Mouse (Mus musculus): ENCODE measurements around the gene Timm8a2. TPM values are rescaled to one million over a fixed set of nuclear protein-coding genes. Genes with fewer than 3 reads are reported as not detected.

The Timm8a2 gene
- polyA plus RNA-seq, 1 experiment from 2014 or later, result not detected

- ATAC-seq (ENCODE audit: insufficient number of reproducible peaks, insufficient read depth, low FRiP score, low TSS enrichment), result no peak
- WGBS, result 58% methylated on average over 13 of the region's 13 CpGs
- Histone ChIP-seq H3K4me1 (no peaks in the 10 kb centered on the region), H3K36me3 (peaks cover 24% of the 10 kb centered on the region; the same call in 1 of the 2 replicates), H3K4me3 (no peak overlapping the region), H3K9ac (no peak overlapping the region), H3K9me3 (no peaks in the 10 kb centered on the region), H3K4me2 (replicated peaks) (no peak overlapping the region), H3K27me3 (no peaks in the 10 kb centered on the region), H3K27ac (no peak overlapping the region)
Measured at GRCm38 (mm10) chr14:122012814-122013213, 21.7 kb upstream of the Timm8a2 start.

DNA sequence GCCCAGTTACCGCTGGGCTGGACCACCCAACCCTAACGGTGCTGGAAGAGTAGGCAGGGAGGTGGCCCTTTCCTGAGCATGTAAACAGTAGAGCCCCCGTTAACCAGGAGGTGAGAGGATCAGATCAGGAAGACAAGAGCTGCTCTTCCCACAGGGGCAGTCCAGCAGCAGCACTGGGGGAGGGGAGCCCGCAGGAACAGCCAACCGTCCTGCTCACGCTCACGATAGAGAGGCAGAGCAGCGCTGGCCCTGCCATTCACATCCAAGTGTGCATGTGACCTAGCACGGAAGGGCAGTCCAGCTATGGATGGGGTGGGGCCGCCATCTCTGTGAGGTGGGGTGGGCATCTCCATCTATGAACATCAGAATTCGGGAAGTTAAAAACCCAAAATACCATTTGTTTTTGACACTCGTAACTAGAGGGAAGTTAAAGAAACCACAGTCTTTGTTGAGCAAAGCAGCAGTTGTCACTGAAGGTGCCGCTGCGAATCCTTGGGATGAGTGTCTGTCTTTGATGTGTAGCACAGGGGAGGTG is 21.0 kb upstream of the Timm8a2 start:
- no peak overlapping the region for H3K4me3 ChIP-seq
- H3K27me3 ChIP-seq, result no peaks in the 10 kb centered on the region
- no peak overlapping the region for H3K4me2 ChIP-seq (replicated peaks)
- H3K4me1 ChIP-seq, result no peaks in the 10 kb centered on the region
- 85% methylated on average over 14 of the region's 14 CpGs for WGBS
- H3K9me3 ChIP-seq, result no peaks in the 10 kb centered on the region
- no peak overlapping the region for H3K9ac ChIP-seq
- H3K27ac ChIP-seq, result no peak overlapping the region
- no peak for ATAC-seq (ENCODE audit: insufficient number of reproducible peaks, insufficient read depth, low FRiP score, low TSS enrichment)
- peaks cover 24% of the 10 kb centered on the region; the same call in 1 of the 2 replicates for H3K36me3 ChIP-seq

GRCm38 (mm10) chr14:122017958-122018357 is 16.5 kb upstream of the Timm8a2 start:
- ATAC-seq (ENCODE audit: insufficient number of reproducible peaks, insufficient read depth, low FRiP score, low TSS enrichment), result no peak
- WGBS, result 56% methylated on average over 2 of the region's 2 CpGs
- peaks cover 14% of the 10 kb centered on the region; the same call in 1 of the 2 replicates for H3K36me3 ChIP-seq

GRCm38 (mm10) chr14:122019389-122019788 is 15.1 kb upstream of the Timm8a2 start:
- Histone ChIP-seq H3K27ac (no peak overlapping the region), H3K4me1 (no peaks in the 10 kb centered on the region), H3K27me3 (no peaks in the 10 kb centered on the region), H3K36me3 (peaks cover 14% of the 10 kb centered on the region; the same call in 1 of the 2 replicates), H3K9ac (no peak overlapping the region), H3K4me2 (replicated peaks) (no peak overlapping the region), H3K9me3 (no peaks in the 10 kb centered on the region), H3K4me3 (no peak overlapping the region)
- ATAC-seq (ENCODE audit: insufficient number of reproducible peaks, insufficient read depth, low FRiP score, low TSS enrichment), result no peak
- WGBS, result 88% methylated on average over 2 of the region's 2 CpGs

More at GRCm38 (mm10) chr14:122017958-122018357, 16.5 kb upstream of the Timm8a2 start:
- Histone ChIP-seq H3K27me3 (no peaks in the 10 kb centered on the region), H3K9me3 (no peaks in the 10 kb centered on the region), H3K4me1 (no peaks in the 10 kb centered on the region), H3K27ac (no peak overlapping the region), H3K9ac (no peak overlapping the region), H3K4me3 (no peak overlapping the region), H3K4me2 (replicated peaks) (no peak overlapping the region)

DNA sequence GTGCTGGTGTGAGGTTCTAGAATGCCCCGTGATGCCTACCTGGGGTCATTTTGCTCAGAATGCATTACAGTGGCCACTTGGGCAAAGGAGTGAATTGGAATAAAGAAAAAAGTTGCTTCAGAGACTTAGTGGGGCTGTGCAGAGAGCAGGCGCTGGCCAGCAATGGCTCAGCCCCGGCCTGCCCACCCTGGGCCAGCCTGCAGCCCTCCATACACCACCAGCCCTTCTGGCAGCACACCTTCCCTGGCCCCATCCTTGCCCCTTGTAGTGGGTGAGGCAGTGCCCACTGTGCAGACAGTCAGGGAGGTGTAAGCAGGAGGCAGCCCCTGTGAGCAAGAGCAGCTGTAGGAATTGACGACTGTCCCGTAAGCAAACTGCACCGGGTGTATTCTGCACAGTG is 13.9 kb upstream of the Timm8a2 start:
- H3K4me1 ChIP-seq, result no peaks in the 10 kb centered on the region
- H3K36me3 ChIP-seq, result peaks cover 14% of the 10 kb centered on the region; the same call in 1 of the 2 replicates
- no peak overlapping the region for H3K4me2 ChIP-seq (replicated peaks)
- no peak overlapping the region for H3K4me3 ChIP-seq
- no peak overlapping the region for H3K9ac ChIP-seq
- 93% methylated on average over 6 of the region's 6 CpGs for WGBS
- ATAC-seq (ENCODE audit: insufficient number of reproducible peaks, insufficient read depth, low FRiP score, low TSS enrichment), result no peak
- no peaks in the 10 kb centered on the region for H3K27me3 ChIP-seq
- no peaks in the 10 kb centered on the region for H3K9me3 ChIP-seq
- no peak overlapping the region for H3K27ac ChIP-seq

GRCm38 (mm10) chr14:122023054-122023453 is 11.4 kb upstream of the Timm8a2 start:
- H3K9me3 ChIP-seq, result no peaks in the 10 kb centered on the region
- H3K4me3 ChIP-seq, result no peak overlapping the region
- H3K27me3 ChIP-seq, result no peaks in the 10 kb centered on the region
- peaks cover 14% of the 10 kb centered on the region; the same call in 1 of the 2 replicates for H3K36me3 ChIP-seq
- no peak for ATAC-seq (ENCODE audit: insufficient number of reproducible peaks, insufficient read depth, low FRiP score, low TSS enrichment)
- H3K4me1 ChIP-seq, result no peaks in the 10 kb centered on the region
- H3K9ac ChIP-seq, result no peak overlapping the region
- 91% methylated on average over 1 of the region's 1 CpGs for WGBS
- H3K4me2 ChIP-seq (replicated peaks), result no peak overlapping the region
- no peak overlapping the region for H3K27ac ChIP-seq

DNA sequence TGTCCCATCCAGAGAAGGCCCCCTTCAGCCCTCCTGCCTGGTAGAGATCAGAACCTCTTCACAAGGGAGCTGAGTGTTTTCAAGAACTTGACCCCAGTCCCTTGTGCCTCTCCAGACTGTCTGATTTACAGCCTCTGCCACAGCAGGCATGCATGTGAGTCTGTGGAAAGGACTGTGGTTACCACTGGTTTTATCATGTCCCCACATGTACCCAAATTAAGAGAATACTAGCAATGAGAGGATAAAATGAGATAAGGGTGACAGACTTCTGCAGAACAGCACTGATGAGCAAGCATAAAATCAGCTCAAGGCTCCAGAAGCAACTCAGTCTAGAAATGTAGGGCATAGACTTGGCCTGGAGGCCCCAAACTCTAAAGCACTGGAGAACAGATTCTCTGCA is 10.5 kb upstream of the Timm8a2 start:
- H3K9me3 ChIP-seq, result no peaks in the 10 kb centered on the region
- no peak for ATAC-seq (ENCODE audit: insufficient number of reproducible peaks, insufficient read depth, low FRiP score, low TSS enrichment)
- H3K4me2 ChIP-seq (replicated peaks), result no peak overlapping the region
- H3K9ac ChIP-seq, result no peak overlapping the region
- H3K4me3 ChIP-seq, result no peak overlapping the region
- H3K27ac ChIP-seq, result no peak overlapping the region
- H3K27me3 ChIP-seq, result no peaks in the 10 kb centered on the region
- no peaks in the 10 kb centered on the region for H3K4me1 ChIP-seq
- peaks cover 14% of the 10 kb centered on the region; the same call in 1 of the 2 replicates for H3K36me3 ChIP-seq

DNA sequence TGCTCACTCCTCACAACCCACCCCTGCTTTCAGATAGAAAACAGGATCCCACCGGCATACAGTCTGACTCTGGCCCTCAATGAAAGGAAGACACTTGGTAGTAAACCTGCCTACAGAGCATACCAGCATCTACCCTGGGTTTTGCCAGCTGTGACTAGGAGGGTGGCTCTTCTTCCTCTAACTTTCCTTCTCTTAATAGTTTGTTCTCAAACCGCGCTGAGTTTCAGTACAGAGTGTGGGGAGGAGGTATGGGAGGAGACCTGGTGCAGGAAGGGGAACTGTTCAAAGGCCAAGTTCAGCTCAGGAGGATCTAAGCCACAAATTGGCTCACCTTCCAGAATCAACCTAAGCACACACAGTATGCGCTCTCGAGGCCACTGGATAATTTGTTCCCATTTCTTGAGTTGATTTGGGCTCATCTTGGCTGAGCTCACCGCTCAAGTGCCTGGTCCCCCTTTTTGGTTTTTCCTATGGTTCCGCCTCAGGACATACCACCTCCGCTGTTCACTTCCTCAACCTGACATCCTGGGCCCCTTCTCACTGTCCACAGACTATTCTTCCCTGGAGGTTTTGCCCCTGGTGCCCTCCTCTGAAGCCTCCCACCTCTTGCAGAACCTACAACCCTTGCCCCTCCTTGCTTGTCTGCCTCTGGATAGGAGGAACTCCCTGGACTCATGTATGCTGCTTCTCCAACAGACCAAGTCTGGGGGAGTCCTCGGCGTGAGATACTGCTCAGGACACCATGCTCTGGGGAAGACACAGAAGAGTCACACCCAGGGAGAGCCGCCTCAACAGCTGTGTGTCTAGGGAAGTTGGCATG is 5.3 kb upstream of the Timm8a2 start:
- Histone ChIP-seq H3K36me3 (no peaks in the 10 kb centered on the region), H3K4me3 (no peak overlapping the region), H3K9me3 (no peaks in the 10 kb centered on the region), H3K9ac (no peak overlapping the region), H3K4me2 (replicated peaks) (no peak overlapping the region), H3K4me1 (no peaks in the 10 kb centered on the region), H3K27ac (no peak overlapping the region), H3K27me3 (no peaks in the 10 kb centered on the region)
- WGBS, result 89% methylated on average over 11 of the region's 11 CpGs
- ATAC-seq (ENCODE audit: insufficient number of reproducible peaks, insufficient read depth, low FRiP score, low TSS enrichment), result no peak

GRCm38 (mm10) chr14:122029851-122030250 is 4.6 kb upstream of the Timm8a2 start:
- Histone ChIP-seq H3K4me2 (replicated peaks) (no peak overlapping the region), H3K36me3 (no peaks in the 10 kb centered on the region), H3K27me3 (no peaks in the 10 kb centered on the region), H3K9me3 (no peaks in the 10 kb centered on the region), H3K4me1 (no peaks in the 10 kb centered on the region), H3K27ac (no peak overlapping the region), H3K4me3 (no peak overlapping the region), H3K9ac (no peak overlapping the region)
- WGBS, result 88% methylated on average over 4 of the region's 4 CpGs
- no peak for ATAC-seq (ENCODE audit: insufficient number of reproducible peaks, insufficient read depth, low FRiP score, low TSS enrichment)

GRCm38 (mm10) chr14:122032045-122032444 is 2.4 kb upstream of the Timm8a2 start:
- H3K27me3 ChIP-seq, result no peaks in the 10 kb centered on the region
- H3K4me3 ChIP-seq, result no peak overlapping the region
- 86% methylated on average over 2 of the region's 2 CpGs for WGBS
- no peaks in the 10 kb centered on the region for H3K36me3 ChIP-seq
- no peaks in the 10 kb centered on the region for H3K4me1 ChIP-seq
- no peak for ATAC-seq (ENCODE audit: insufficient number of reproducible peaks, insufficient read depth, low FRiP score, low TSS enrichment)
- H3K9ac ChIP-seq, result no peak overlapping the region
- H3K4me2 ChIP-seq (replicated peaks), result no peak overlapping the region
- no peak overlapping the region for H3K27ac ChIP-seq
- 0 out of 2 replicates have a peak, but pooled peaks cover 2% of the 10 kb centered on the region for H3K9me3 ChIP-seq

DNA sequence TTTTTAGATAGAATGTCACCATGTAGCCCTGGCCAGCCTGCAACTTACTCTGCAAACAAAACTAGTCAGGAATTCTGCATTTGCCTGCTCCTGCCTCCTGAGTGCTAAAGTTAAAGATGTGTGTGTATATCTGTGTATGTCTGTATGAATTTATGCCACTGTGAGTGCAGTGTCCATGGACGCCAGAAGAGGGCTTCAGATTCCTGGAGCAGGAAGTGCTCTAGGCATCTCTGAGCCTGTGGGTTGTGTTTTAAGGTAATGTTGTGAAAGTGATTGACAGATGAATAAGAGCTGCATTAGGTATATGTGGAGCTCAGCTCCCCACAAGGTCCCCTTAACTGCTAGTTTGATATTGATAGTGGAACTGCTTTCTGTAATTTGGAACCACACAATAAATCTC is 707 bp downstream of the Timm8a2 start:
- H3K9me3 ChIP-seq, result 0 out of 2 replicates have a peak, but pooled peaks cover 2% of the 10 kb centered on the region
- no peak for ATAC-seq (ENCODE audit: insufficient number of reproducible peaks, insufficient read depth, low FRiP score, low TSS enrichment)
- no peaks in the 10 kb centered on the region for H3K4me1 ChIP-seq
- no peak overlapping the region for H3K9ac ChIP-seq
- H3K27ac ChIP-seq, result no peak overlapping the region
- 84% methylated on average over 1 of the region's 1 CpGs for WGBS
- no peak overlapping the region for H3K4me3 ChIP-seq
- no peaks in the 10 kb centered on the region for H3K36me3 ChIP-seq
- no peaks in the 10 kb centered on the region for H3K27me3 ChIP-seq
- H3K4me2 ChIP-seq (replicated peaks), result no peak overlapping the region

DNA sequence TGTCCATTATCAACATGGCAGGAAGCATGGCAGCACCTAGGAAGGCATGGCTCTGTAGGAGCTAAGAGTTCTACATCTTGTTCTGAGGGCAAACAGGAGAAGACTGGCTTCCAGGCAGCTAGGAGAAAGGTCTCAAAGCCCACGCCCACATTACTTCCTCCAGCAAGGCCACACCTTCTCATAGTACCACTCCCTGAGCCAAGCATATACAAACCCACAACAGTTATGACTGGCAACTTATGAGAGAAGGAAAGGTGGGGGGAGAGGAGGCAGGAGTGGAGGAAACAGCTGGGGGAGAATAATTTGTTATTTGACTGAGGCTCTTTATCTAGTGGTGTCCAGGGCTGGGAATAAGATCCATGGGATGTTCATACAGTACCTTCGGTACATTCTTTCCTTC is 1.4 kb downstream of the Timm8a2 start:
- Histone ChIP-seq H3K27ac (no peak overlapping the region), H3K4me3 (no peak overlapping the region), H3K4me2 (replicated peaks) (no peak overlapping the region), H3K27me3 (no peaks in the 10 kb centered on the region), H3K9me3 (0 out of 2 replicates have a peak, but pooled peaks cover 2% of the 10 kb centered on the region), H3K36me3 (no peaks in the 10 kb centered on the region), H3K9ac (no peak overlapping the region), H3K4me1 (no peaks in the 10 kb centered on the region)
- no peak for ATAC-seq (ENCODE audit: insufficient number of reproducible peaks, insufficient read depth, low FRiP score, low TSS enrichment)
- WGBS, result 95% methylated on average over 2 of the region's 2 CpGs

Measured in embryonic facial prominence, embryonic 12.5 days (tissue).